28 mouse cellular contexts compared by ENCODE assay signal in the genomic region with DNA sequence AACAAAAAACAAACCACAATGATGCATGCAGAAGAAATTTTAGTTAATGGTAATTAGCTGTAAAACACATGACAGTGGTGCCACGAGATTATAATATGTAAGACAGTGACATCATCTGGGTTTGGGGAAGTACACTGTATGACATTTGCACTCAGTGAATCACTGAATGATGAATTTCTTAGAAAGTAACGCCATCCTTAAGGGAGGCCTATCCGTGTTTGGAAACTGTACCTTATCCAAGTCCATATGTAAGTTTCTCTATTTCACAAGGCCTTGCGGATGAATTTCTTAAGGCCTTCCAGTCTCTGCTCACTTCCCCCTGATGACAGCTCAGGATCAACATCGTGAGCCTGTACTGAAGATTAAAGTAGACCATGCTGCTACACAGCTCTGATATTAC.
DNase-seq lines count a peak whose midpoint lies in the region; ATAC-seq and TF ChIP-seq lines count a peak whose summit lies in the region.
"Had no signal": no experiment of that assay in that cellular context is flagged by ENCODE, and none has a peak within 500 bp of the region (broad histone marks: within the 10 kb centered on the region; RNA-seq: fewer than 3 reads in every experiment).

No protein-coding gene starts in this region.

- H3K4me1 ChIP-seq in lung, postnatal 0 days (ENCODE audit: insufficient read depth, low read depth, low read length) = no peaks in the 10 kb centered on the region
- H3K4me1 ChIP-seq: embryonic facial prominence, embryonic 15.5 days had no signal

- H3K9ac ChIP-seq in lung, postnatal 0 days (replicated peaks; ENCODE audit: low read depth) = no peak overlapping the region
- H3K9ac ChIP-seq: embryonic facial prominence, embryonic 13.5 days; embryonic facial prominence, embryonic 15.5 days; forebrain, embryonic 12.5 days had no signal

- H3K4me3 ChIP-seq in lung, postnatal 0 days (ENCODE audit: low read depth, low read length) = no peak overlapping the region
- H3K4me3 ChIP-seq: embryonic facial prominence, embryonic 13.5 days; embryonic facial prominence, embryonic 15.5 days; erythroblast, embryonic 14.5 days; forebrain, embryonic 10.5 days; forebrain, embryonic 12.5 days had no signal

- ATAC-seq in lung, postnatal 0 days = no peak
- peak; percentile 41 for ATAC-seq in megakaryocyte progenitor cell, adult 5-6 weeks (replicated peaks; ENCODE audit: poor library complexity)
- peak; percentile 54; the same call in 1 of the 2 replicates for ATAC-seq in neutrophil, adult 5-6 weeks (ENCODE audit: extremely low read depth, insufficient number of reproducible peaks, low FRiP score, poor library complexity, severe bottlenecking)
- ATAC-seq: activated CD4-positive, CD25-positive, alpha-beta regulatory T cell, adult 4 months; CD4-positive, CD25-positive, alpha-beta regulatory T cell, adult 4 months; forebrain, embryonic 14.5 days; forebrain, embryonic 16.5 days; Patski had no signal

- no peak overlapping the region for H3K27ac ChIP-seq in lung, postnatal 0 days (ENCODE audit: low read length)
- H3K27ac ChIP-seq: embryonic facial prominence, embryonic 13.5 days; embryonic facial prominence, embryonic 15.5 days; forebrain, embryonic 10.5 days; forebrain, embryonic 12.5 days had no signal

- no peak for TF ChIP-seq CTCF in lung, postnatal 0 days (IDR thresholded peaks at IDR 0.05)

- WGBS in lung, postnatal 0 days = 64% methylated on average over 5 of the region's 5 CpGs

- H3K27me3 ChIP-seq in lung, postnatal 0 days (replicated peaks; ENCODE audit: insufficient read depth, low read length) = no peaks in the 10 kb centered on the region
- H3K27me3 ChIP-seq: CH12.LX; embryonic facial prominence, embryonic 13.5 days; embryonic facial prominence, embryonic 15.5 days; forebrain, embryonic 12.5 days; Patski had no signal

- no peak for TF ChIP-seq EP300 in lung, postnatal 0 days (IDR thresholded peaks at IDR 0.05)

- no peaks in the 10 kb centered on the region for H3K36me3 ChIP-seq in lung, postnatal 0 days (ENCODE audit: insufficient read depth, low read length)
- H3K36me3 ChIP-seq: embryonic facial prominence, embryonic 13.5 days; embryonic facial prominence, embryonic 15.5 days; forebrain, embryonic 10.5 days; forebrain, embryonic 12.5 days; G1E had no signal

- H3K9me3 ChIP-seq in lung, postnatal 0 days (ENCODE audit: low read length) = no peaks in the 10 kb centered on the region
- H3K9me3 ChIP-seq: embryonic facial prominence, embryonic 13.5 days; embryonic facial prominence, embryonic 15.5 days; forebrain, embryonic 10.5 days; forebrain, embryonic 12.5 days; G1E had no signal

- peak; percentile 9 for DNase-seq in lung, postnatal 0 days (ENCODE audit: low spot score)
- no peak for DNase-seq in lung, adult 18-20 months
- no peak for DNase-seq in layer of hippocampus, adult 11-12 months (ENCODE audit: low spot score)
- no peak for DNase-seq in cerebellum, postnatal 25 days
- DNase-seq: adrenal gland, adult 8-10 months; adrenal gland, postnatal 14 days; adrenal gland, postnatal 36 days; B cell, adult 2 months; cerebellum, adult 11-12 months; cerebellum, adult 2 months; cerebellum, adult 9-10 months; cerebellum, postnatal 10 days; cerebellum, postnatal 36 days; embryo, embryonic 11 days had no signal

- H3K4me2 ChIP-seq in lung, postnatal 0 days (replicated peaks; ENCODE audit: low read depth, low read length) = no peak overlapping the region
- H3K4me2 ChIP-seq: embryonic facial prominence, embryonic 13.5 days; embryonic facial prominence, embryonic 15.5 days; forebrain, embryonic 12.5 days had no signal
